Mouse (Mus musculus) B cell, adult 2 months (primary cell): ENCODE results near the gene Cpvl.
A peak's percentile ranks its signal among the peaks of the same experiment; 100 is the strongest.

ENCODE experiments used
- DNase-seq, 2 experiments: peaks; one replicate each; pipeline ENCODE4 v3.0.0; 2022

Cpvl gene

GRCm38 (mm10) chr6:53971729-53972128, 6.7 kb downstream of the Cpvl start:
- DNase-seq, result no peak

GRCm38 (mm10) chr6:53969081-53969480, 9.4 kb downstream of the Cpvl start:
- no peak for DNase-seq

DNA sequence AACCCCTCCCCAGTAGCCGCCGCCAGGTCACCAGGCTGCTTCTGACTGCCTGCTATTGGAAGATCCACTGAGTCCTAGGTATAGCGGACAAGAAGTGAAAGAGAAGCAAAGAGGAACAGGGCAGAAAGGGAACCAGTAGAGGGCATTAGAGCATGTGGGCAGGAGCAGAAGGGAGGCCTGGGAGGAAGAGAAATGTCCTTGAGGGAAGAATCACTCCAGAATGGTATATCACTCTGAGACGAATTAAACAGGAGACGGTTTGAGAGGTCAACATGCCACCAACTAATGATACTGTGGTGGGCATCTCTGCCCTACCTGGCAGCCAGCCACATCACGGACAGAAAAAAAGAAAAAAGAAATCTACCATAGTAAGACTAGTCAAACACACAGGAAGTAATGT, 9.9 kb downstream of the Cpvl start:
- no peak for DNase-seq

GRCm38 (mm10) chr6:53966595-53966994, 11.9 kb downstream of the Cpvl start:
- no peak for DNase-seq

GRCm38 (mm10) chr6:53965900-53966299, 12.6 kb downstream of the Cpvl start:
- no peak for DNase-seq

DNA sequence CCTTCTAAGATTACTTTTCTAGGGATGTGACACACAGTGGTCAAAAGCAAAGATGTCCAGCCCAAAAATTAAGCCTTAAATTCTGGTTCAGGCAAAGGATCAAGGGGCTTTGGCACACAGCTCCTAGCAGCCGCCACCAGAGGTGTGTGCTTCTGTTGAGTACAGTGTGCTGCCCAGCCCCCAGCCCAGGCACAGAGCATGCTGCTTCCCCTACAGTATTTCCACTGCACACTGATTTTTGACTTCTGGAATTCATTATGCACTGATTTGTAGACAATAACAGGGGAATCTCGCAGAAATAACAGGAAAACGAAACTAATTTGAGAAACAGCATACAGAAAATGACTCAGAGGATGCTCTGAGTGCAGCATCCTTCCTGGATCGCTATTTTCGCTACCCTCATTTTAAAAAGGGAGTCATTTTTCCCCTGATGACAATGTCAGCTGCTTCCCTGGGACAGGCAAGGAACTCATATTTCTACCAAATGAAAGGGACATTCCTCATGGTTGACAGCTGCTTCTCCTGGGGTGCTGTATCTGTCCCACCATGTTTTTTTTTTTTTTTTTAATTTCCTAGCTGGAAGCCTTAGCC, 14.5 kb downstream of the Cpvl start:
- no peak for DNase-seq

GRCm38 (mm10) chr6:53962006-53962405, 16.5 kb downstream of the Cpvl start:
- DNase-seq, result peak; percentile 14 to 15

DNA sequence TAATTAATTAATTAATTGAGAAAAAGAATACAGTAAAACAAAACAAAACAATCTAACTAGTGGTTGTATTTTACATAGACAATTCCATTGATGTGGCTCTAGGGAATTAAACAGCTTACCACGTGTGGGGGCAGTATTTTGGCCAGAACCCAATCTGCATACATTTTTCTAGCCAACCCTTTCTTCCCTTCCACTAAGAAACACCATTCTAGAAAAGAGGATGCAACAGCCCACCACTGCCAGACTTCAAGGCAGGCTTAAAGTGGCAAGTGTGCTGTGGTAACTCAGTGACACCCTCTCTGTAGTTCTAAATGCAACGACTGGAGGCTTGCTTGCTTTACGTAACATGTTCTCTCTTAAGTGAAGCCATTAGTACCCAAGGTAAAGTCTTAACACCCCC, 18.6 kb downstream of the Cpvl start:
- DNase-seq, result no peak

DNA sequence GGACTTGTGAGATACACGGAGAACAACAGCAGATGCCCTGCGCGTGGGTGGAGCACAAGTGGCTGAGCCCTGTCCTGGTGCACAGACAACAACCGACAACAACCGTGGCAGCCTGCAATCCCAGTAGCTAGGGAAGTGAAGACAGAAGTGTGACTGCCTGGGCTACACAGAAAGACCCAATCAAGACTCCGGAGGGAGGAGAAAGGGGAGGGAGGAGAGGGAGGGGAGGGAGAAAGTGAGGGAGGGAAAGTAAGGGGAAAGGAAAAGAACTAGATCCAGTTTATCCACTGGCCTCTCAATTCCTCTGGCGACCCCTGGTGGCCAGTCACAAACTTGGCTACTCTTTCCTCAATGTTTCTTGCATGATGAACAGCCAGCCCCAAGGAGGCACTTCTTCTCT, 20.1 kb downstream of the Cpvl start:
- DNase-seq, result peak; percentile 67 to 68

GRCm38 (mm10) chr6:53956513-53956912, 22.0 kb downstream of the Cpvl start:
- DNase-seq, result no peak

DNA sequence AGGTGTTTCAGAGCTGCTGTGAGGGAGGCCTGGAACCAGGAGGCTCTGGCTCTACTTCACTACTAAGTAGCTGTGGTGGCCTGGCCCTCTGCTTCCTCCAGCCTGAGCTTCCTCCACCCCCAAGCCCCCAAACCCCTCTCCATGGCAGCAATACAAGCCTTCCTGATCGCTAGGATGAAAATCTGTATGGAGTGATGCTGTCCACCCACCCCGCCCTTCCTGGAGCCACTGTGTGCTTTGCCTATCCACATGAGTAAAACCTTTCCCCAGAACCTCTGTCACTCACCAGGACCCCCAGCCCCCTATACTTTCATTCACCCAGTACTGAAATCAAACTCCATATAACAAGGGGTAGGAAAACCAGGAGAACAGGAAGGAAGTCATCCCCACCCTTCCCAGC, 22.6 kb downstream of the Cpvl start:
- DNase-seq, result no peak

- DNase-seq, result no peak
Measured at GRCm38 (mm10) chr6:53955271-53955670, 23.2 kb downstream of the Cpvl start.

- no peak for DNase-seq
Measured at GRCm38 (mm10) chr6:53954106-53954505, 24.4 kb downstream of the Cpvl start.

- DNase-seq, result no peak
Measured at GRCm38 (mm10) chr6:53953348-53953747, 25.1 kb downstream of the Cpvl start.

GRCm38 (mm10) chr6:53951421-53951820, 27.1 kb downstream of the Cpvl start:
- no peak for DNase-seq

- DNase-seq, result no peak
Measured at GRCm38 (mm10) chr6:53950876-53951275, 27.6 kb downstream of the Cpvl start.

DNA sequence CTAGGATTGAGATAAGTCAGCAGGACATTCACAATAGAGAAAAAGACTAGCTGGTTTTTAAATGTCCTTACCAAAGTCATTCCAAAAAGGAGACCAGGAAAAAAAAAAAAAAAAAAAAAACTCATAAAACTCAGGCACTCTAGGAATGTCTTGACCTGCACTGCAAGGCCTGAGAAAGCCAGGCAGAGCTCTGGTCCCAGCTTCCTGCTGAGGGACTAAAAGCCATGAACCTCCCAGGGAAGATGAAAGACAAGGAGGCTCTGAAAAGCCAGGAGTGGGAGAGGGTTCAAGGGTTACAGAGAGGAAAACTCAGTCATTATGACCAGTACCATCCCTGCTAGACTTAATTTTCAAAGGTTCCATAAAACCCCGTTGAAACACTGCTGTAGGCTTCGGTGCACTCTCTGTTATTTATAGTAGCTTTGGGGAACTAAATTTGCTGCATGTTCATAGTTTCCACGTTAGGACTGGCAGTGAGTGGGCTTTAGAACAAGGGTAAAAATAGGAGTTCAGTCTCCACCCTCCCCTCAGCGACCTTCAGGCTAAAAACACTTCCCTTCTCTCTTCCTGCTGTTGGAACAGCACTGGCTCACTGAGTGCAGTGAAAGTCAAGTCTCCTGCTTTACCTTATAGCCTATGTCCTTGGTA, 30.0 kb downstream of the Cpvl start:
- no peak for DNase-seq

- no peak for DNase-seq
Measured at GRCm38 (mm10) chr6:53944887-53945286, 33.6 kb downstream of the Cpvl start.

GRCm38 (mm10) chr6:53944417-53944816, 34.1 kb downstream of the Cpvl start:
- DNase-seq, result no peak

DNA sequence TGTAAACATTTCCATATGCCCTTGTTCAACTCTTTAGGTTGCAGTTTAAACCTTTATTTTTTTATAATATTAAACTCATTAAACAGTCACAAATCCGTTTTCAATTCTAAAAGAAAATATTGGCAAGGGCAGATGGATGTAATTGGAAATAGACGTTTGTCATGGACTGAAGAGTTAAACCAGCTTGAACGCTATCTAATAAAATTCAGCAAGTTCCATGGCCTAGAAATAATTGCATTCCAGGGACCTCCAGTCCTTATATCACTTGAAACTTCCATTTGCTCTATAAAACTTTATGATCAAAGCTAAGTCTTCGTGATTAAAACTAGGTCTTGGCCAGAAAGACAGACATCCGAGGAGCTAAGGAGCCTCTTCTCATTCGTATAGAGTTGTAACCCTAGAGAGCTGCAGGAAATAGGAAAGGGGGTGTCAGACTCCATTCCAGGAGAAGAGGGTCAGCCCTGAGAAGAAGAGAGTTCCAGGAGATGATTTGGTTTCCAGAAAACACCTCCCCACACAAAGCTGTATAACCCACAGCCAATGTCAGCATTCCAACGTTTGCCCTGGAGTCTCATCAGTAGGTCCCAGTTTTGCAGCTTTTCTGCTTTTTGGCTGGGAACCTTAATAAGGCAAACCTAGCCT, 36.2 kb downstream of the Cpvl start:
- DNase-seq, result no peak

DNA sequence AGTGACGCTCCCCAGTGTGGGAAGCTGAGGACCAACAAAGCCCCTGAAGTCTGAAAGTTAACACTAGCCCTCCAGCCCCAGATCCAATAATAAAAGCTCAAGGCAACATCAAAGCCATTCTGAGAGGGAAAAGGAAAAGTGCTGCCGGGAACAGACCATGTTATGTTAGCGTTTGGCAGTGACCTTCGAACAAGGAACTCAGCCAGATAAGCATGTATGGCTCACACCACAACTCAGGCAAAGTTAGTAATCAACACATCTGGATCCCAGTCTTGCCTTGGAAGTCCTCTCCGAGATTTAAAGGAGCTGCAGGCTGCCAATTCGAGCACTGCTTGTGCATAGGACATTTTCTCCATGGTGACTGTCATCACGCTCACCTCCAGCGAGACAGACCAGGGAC, 38.7 kb downstream of the Cpvl start:
- no peak for DNase-seq

DNA sequence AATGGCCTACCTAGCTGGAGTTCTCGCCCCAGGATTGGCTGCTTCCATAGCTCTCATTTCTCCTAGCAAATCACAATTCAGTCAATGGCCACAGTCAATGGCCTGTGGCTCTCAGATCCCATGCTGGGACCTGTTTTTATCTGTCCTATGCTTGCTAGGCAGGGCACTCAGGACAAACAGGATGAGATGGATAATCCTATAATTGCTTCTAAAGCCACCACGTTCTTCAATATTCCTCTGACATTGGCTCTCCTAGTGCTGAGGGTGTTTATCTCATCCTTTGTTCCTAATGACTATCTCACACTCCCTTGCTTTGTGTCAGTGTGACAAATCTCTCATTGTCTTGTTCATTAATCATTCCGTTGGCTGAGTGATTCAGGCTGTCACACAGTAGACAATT, 39.5 kb downstream of the Cpvl start:
- no peak for DNase-seq

GRCm38 (mm10) chr6:53937143-53938134, 41.0 kb downstream of the Cpvl start:
- DNase-seq, result no peak
